Mouse (Mus musculus) testis, adult 2 months (tissue): ENCODE results near the gene H2-Aa. TPM values are rescaled to one million over a fixed set of nuclear protein-coding genes. Genes with fewer than 3 reads are reported as not detected.
"Not testable (repeated sequence)": the region's sequence is repeated elsewhere in the genome, so short reads cannot be mapped to it uniquely, and the experiment has no call there.

Experiments
- H3K27ac ChIP-seq: fragments of 200-500 bp; 2 replicates; pipeline ENCODE4 v1.5.1; 2012; ENCODE audit warnings: low read depth, low read length; ENCODE audit not compliant: control insufficient read depth, insufficient read depth
- H3K27me3 ChIP-seq: fragments of 200-500 bp; 2 replicates; pipeline ENCODE4 v1.6.1; 2012; ENCODE audit warnings: mild to moderate bottlenecking, low read length, moderate library complexity; ENCODE audit not compliant: control insufficient read depth, insufficient read depth
- H3K36me3 ChIP-seq: fragments of 200-500 bp; 2 replicates; pipeline ENCODE4 v1.6.1; 2012; ENCODE audit warnings: mild to moderate bottlenecking, low read length; ENCODE audit not compliant: control insufficient read depth, insufficient read depth
- H3K4me1 ChIP-seq: fragments of 200-500 bp; 2 replicates; pipeline ENCODE4 v1.6.1; 2012; ENCODE audit warnings: low read length; ENCODE audit not compliant: control insufficient read depth, insufficient read depth
- H3K4me3 ChIP-seq: fragments of 200-500 bp; 2 replicates; pipeline ENCODE4 v1.5.1; 2012; ENCODE audit warnings: low read depth, mild to moderate bottlenecking, low read length, moderate library complexity, mixed read lengths; ENCODE audit not compliant: control insufficient read depth
- CTCF ChIP-seq: fragments of 200-500 bp; IDR thresholded peaks from 2 replicates; pipeline ENCODE4 v1.5.1; 2012; ENCODE audit warnings: low read depth, mild to moderate bottlenecking, inconsistent platforms, low read length, moderate library complexity; ENCODE audit not compliant: control insufficient read depth, insufficient read depth, insufficient replicate concordance
- POLR2A ChIP-seq: fragments of 200-500 bp; IDR thresholded peaks from 2 replicates; pipeline ENCODE4 v1.6.1; 2012; ENCODE audit warnings: low read depth, mild to moderate bottlenecking, inconsistent platforms, low read length, moderate library complexity; ENCODE audit not compliant: control insufficient read depth
- polyA plus RNA-seq: library from polyadenylated mRNA; depleted of rRNA; stranded (reverse); fragments of >200 nt; gene quantifications from 2 replicates; pipeline ENCODE4 v1.2.3, GENCODE M21; 2012

H2-Aa gene
- polyA plus RNA-seq, 1 experiment: 10.1 TPM

GRCm38 (mm10) chr17:34313393-34313792 lies 25.8 kb upstream of the H2-Aa start:
- TF ChIP-seq CTCF (peak; percentile 90; the same call in 1 of the 2 replicates), POLR2A (no peak)
- Histone ChIP-seq H3K27me3 (no peaks in the 10 kb centered on the region), H3K4me3 (no peak overlapping the region), H3K36me3 (no peaks in the 10 kb centered on the region), H3K4me1 (peaks cover 3% of the 10 kb centered on the region), H3K27ac (no peak overlapping the region)

GRCm38 (mm10) chr17:34312185-34312584 lies 24.6 kb upstream of the H2-Aa start:
- Histone ChIP-seq H3K4me1 (peaks cover 3% of the 10 kb centered on the region), H3K36me3 (no peaks in the 10 kb centered on the region), H3K4me3 (no peak overlapping the region), H3K27me3 (no peaks in the 10 kb centered on the region), H3K27ac (no peak overlapping the region)
- TF ChIP-seq POLR2A (no peak), CTCF (no peak)

- not testable (repeated sequence) for H3K27ac ChIP-seq, H3K27me3 ChIP-seq, H3K4me1 ChIP-seq
Measured at GRCm38 (mm10) chr17:34310526-34310925, 22.9 kb upstream of the H2-Aa start.

GRCm38 (mm10) chr17:34309683-34310385 lies 22.2 kb upstream of the H2-Aa start:
- no peaks in the 10 kb centered on the region for H3K36me3 ChIP-seq
- H3K27ac ChIP-seq: no peak overlapping the region
- H3K4me1 ChIP-seq: peaks cover 3% of the 10 kb centered on the region
- TF ChIP-seq POLR2A (peak; percentile 62; the same call in 1 of the 2 replicates), CTCF (no peak)
- H3K4me3 ChIP-seq: peak overlapping the region; percentile 87
- no peaks in the 10 kb centered on the region for H3K27me3 ChIP-seq

More at GRCm38 (mm10) chr17:34310526-34310925, 22.9 kb upstream of the H2-Aa start:
- not testable (repeated sequence) for H3K36me3 ChIP-seq, H3K4me3 ChIP-seq

- Histone ChIP-seq H3K4me3 (peak overlapping the region; percentile 87), H3K27me3 (no peaks in the 10 kb centered on the region), H3K36me3 (no peaks in the 10 kb centered on the region), H3K27ac (no peak overlapping the region), H3K4me1 (peaks cover 3% of the 10 kb centered on the region)
- TF ChIP-seq CTCF: no peak
- no peak for TF ChIP-seq POLR2A
Measured at GRCm38 (mm10) chr17:34309225-34309624, 21.6 kb upstream of the H2-Aa start.

GRCm38 (mm10) chr17:34308161-34308560 lies 20.5 kb upstream of the H2-Aa start:
- Histone ChIP-seq H3K27me3 (no peaks in the 10 kb centered on the region), H3K36me3 (no peaks in the 10 kb centered on the region), H3K4me1 (peaks cover 3% of the 10 kb centered on the region)

GRCm38 (mm10) chr17:34307216-34307615 lies 19.6 kb upstream of the H2-Aa start:
- Histone ChIP-seq H3K4me3 (no peak overlapping the region), H3K27ac (no peak overlapping the region), H3K4me1 (peaks cover 3% of the 10 kb centered on the region), H3K27me3 (no peaks in the 10 kb centered on the region), H3K36me3 (no peaks in the 10 kb centered on the region)
- TF ChIP-seq CTCF (no peak), POLR2A (no peak)

More at GRCm38 (mm10) chr17:34308161-34308560, 20.5 kb upstream of the H2-Aa start:
- Histone ChIP-seq H3K4me3 (no peak overlapping the region), H3K27ac (no peak overlapping the region)
- TF ChIP-seq CTCF (no peak), POLR2A (no peak)

- Histone ChIP-seq H3K27me3 (no peaks in the 10 kb centered on the region), H3K36me3 (no peaks in the 10 kb centered on the region), H3K4me3 (no peak overlapping the region), H3K27ac (no peak overlapping the region), H3K4me1 (peaks cover 3% of the 10 kb centered on the region)
- no peak for TF ChIP-seq CTCF
- no peak for TF ChIP-seq POLR2A
Measured at GRCm38 (mm10) chr17:34306407-34306806, 18.8 kb upstream of the H2-Aa start.
